Mouse (Mus musculus): ENCODE measurements at regions not wholly inside any gene's neighbourhood (a gene's known extent, or its start where the extent isn't known, plus 50 kb on each side); places are given as distances from the start of the nearest gene placed in this dataset.
"Not testable (repeated sequence)": the region's sequence is repeated elsewhere in the genome, so short reads cannot be mapped to it uniquely, and the experiment has no call there.

GRCm38 (mm10) chr4:6600766-6601367 is 1638.0 kb downstream of the Car8 start:
- Histone ChIP-seq H3K9me3 (no peaks in the 10 kb centered on the region), H3K4me1 (replicated peaks) (no peaks in the 10 kb centered on the region), H3K4me3 (no peak overlapping the region), H3K27ac (no peak overlapping the region), H3K9ac (no peak overlapping the region), H3K36me3 (no peaks in the 10 kb centered on the region), H3K4me2 (no peak overlapping the region), H3K27me3 (no peaks in the 10 kb centered on the region)
- no peak for ATAC-seq (ENCODE audit: low FRiP score)
- 68% methylated on average over 7 of the region's 7 CpGs for WGBS

- H3K9me3 ChIP-seq, result no peaks in the 10 kb centered on the region
- no peak overlapping the region for H3K4me3 ChIP-seq
- ATAC-seq (ENCODE audit: low FRiP score), result no peak
- no peaks in the 10 kb centered on the region for H3K27me3 ChIP-seq
- H3K36me3 ChIP-seq, result no peaks in the 10 kb centered on the region
- H3K4me2 ChIP-seq, result no peak overlapping the region
- no peak overlapping the region for H3K27ac ChIP-seq
- H3K9ac ChIP-seq, result no peak overlapping the region
- WGBS, result 88% methylated on average over 1 of the region's 1 CpGs
- H3K4me1 ChIP-seq (replicated peaks), result no peaks in the 10 kb centered on the region
Measured at GRCm38 (mm10) chr4:6596321-6596720, 1642.5 kb downstream of the Car8 start.

DNA sequence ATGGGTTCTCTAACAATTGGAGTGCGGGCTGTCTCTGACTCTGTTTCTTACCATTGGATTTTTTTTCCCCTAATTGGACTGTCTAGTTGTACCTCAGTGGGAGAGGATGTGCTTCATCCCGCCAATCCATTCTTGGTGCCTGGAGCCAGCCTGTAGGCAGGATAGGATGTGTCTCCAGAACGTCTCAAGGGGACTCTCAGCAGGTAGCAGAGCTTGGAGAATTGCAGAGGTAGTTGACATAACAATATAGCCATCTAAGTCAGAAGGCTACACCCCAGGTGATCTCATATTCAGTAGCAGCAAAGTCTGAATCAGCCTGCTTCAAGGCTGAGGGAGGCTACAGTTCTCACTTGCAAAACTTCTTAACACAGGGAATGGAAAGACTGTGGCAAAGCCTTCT is 1646.0 kb downstream of the Car8 start:
- H3K4me2 ChIP-seq; H3K9ac ChIP-seq; H3K9me3 ChIP-seq; H3K4me3 ChIP-seq; H3K27me3 ChIP-seq; ATAC-seq (ENCODE audit: low FRiP score); H3K4me1 ChIP-seq (replicated peaks); H3K27ac ChIP-seq; H3K36me3 ChIP-seq: not testable (repeated sequence)
- 67% methylated on average over 3 of the region's 3 CpGs for WGBS

DNA sequence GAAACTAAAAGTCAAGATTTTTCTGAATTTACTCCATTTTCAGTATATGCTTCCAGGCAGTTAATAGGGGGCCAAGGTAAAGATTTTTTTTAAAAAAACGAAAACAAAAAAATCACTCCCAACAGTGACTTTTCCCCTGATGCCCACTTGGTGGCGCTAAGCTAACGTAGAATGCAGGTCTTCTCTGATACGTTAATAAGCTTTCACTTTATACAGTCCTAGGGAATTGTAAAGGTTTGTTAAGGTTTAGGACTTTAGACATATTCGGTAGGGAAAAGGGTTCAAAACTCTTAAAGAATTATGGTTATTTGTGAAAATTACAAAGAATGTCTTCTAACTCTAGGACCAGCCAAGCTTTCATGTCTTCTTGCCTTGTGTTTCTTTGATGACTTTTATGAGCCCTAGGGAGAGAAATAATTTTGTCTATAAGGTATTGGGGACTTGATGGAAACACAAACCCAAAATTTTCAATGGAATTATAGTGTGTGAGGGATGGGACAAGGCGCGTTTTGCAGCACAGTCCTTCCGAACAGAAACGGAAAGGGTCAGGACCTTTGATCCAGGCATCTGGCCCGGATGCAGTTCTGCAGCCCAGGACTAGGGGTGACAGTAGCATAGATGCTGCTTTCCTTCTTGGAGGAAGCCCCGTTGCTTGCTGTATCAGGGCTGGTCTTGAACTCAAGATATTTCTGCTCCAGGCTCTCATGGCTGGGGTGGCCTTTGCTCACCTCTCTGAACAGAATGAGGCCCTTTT is 1677.1 kb downstream of the Car8 start:
- 29% methylated on average over 11 of the region's 11 CpGs for WGBS
- peak; percentile 49; the same call in 1 of the 2 replicates for ATAC-seq (ENCODE audit: low FRiP score)
- H3K36me3 ChIP-seq, result no peaks in the 10 kb centered on the region

DNA sequence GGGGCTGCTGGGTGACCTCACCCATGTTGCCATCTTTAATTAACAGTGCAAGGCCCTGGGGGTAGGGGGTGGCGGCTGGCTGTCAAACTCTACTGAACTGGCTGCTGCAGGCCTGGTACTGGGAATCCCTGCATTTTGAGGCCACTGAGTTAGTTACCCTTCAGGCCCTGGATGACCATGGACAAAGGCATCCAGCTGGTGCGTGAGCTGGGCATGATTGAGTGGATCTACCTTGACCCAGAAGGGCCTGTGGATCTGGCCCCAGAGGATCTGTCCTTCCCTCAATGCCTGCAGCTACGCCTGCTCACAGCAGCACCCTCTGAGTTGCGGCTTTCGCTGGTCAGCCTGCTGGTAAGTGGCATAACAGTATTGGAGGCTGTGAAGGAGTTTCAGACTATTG is 1699.2 kb downstream of the Car8 start:
- H3K36me3 ChIP-seq, result no peaks in the 10 kb centered on the region
- ATAC-seq (ENCODE audit: low FRiP score), result no peak
- H3K4me2 ChIP-seq, result no peak overlapping the region
- 92% methylated on average over 5 of the region's 5 CpGs for WGBS
- H3K4me3 ChIP-seq, result no peak overlapping the region
- no peaks in the 10 kb centered on the region for H3K27me3 ChIP-seq
- no peak overlapping the region for H3K9ac ChIP-seq
- H3K4me1 ChIP-seq (replicated peaks), result no peaks in the 10 kb centered on the region
- H3K27ac ChIP-seq, result no peak overlapping the region
- H3K9me3 ChIP-seq, result no peaks in the 10 kb centered on the region

More for the DNA sequence above, 1677.1 kb downstream of the Car8 start:
- Histone ChIP-seq H3K9ac (no peak overlapping the region), H3K4me2 (no peak overlapping the region), H3K27ac (no peak overlapping the region), H3K27me3 (no peaks in the 10 kb centered on the region), H3K9me3 (no peaks in the 10 kb centered on the region), H3K4me3 (no peak overlapping the region), H3K4me1 (replicated peaks) (no peaks in the 10 kb centered on the region)

DNA sequence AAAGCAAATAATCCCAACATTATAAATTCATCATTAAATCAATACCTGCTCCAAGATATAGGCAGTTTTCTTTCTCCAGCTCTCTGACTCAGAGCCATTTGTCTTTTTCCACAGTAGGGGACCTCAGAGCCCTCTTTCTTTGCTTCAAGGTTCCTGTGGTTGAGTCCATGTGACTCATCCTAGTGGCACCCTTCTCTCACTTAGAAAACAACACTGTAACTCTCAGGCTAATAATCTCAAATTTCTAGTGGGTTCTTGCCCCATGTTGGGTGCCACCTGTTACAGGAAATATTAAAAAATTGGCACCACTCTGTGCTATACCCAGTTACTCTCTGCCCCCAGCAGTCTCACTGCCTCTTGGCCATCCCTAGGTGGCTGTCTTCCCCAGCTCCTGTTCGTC is 1706.4 kb downstream of the Car8 start:
- no peak for ATAC-seq (ENCODE audit: low FRiP score)
- Histone ChIP-seq H3K4me1 (replicated peaks) (no peaks in the 10 kb centered on the region), H3K27me3 (no peaks in the 10 kb centered on the region), H3K27ac (no peak overlapping the region), H3K4me2 (no peak overlapping the region), H3K36me3 (no peaks in the 10 kb centered on the region), H3K9me3 (no peaks in the 10 kb centered on the region), H3K9ac (no peak overlapping the region), H3K4me3 (no peak overlapping the region)
- 90% methylated on average over 1 of the region's 1 CpGs for WGBS

DNA sequence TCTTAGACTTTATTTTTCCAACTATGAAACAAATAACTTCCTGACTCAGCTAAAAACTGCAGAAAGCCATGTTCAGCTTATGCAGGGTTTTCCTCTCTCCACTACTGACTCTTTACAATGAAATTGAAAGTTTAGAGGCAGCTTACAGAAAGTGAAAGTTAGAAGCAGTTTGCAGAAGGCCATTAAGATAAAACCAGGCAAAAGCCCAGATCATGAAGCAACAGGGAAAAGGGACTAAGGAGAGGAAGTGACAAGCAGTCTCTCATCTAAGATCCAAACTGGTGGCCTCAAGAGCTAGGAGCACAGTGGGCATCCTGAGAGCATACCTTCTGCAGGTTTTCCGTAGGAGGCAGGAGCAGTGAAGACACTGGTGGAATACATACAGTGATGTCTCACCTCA is 1721.2 kb downstream of the Car8 start:
- no peak overlapping the region for H3K9ac ChIP-seq
- no peaks in the 10 kb centered on the region for H3K27me3 ChIP-seq
- 88% methylated on average over 1 of the region's 1 CpGs for WGBS
- no peak overlapping the region for H3K4me2 ChIP-seq
- no peak for ATAC-seq (ENCODE audit: low FRiP score)
- no peak overlapping the region for H3K4me3 ChIP-seq
- H3K27ac ChIP-seq, result no peak overlapping the region
- no peaks in the 10 kb centered on the region for H3K4me1 ChIP-seq (replicated peaks)
- no peaks in the 10 kb centered on the region for H3K9me3 ChIP-seq
- H3K36me3 ChIP-seq, result no peaks in the 10 kb centered on the region

DNA sequence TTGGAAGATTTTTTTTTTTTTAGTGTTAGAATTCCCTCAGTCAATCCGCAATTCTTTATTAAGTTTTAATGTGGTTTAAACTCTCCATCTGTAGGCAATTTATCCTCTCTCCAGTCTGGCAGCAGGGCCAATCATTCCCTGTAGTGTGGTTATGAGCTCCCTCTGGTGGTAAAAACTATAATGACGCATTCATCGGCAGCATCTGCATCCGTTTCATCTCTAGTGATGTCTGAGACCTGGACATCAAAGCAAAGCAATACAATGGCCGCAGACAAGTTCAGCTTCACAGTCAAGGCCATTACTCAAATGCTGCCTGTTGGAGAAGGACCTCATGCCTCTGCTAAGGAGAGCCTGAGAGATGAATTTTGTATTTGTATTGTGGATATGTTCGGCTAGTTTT is 1721.7 kb upstream of the Impad1 start:
- H3K27me3 ChIP-seq, result no peaks in the 10 kb centered on the region

DNA sequence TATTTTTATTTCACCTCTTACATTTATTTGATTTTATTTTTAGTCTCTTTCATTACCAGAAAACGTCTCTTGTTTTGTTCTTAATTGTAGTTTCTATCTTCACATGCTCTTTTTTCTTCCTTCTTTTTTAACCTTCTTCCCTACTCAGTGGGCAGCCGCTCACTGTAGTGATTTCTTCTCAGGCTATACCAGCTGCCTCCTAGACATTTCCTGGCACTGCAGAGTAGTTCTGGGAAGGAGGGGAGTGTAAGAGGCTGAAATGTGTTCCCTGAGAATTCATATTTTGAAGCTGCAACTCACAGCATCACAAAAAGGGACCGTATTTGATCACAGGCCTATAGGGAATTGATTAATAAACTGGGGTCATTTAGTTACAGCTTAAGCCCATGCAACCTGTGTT is 1720.5 kb upstream of the Impad1 start:
- 65% methylated on average over 3 of the region's 3 CpGs for WGBS
- no peaks in the 10 kb centered on the region for H3K36me3 ChIP-seq
- H3K9me3 ChIP-seq, result no peaks in the 10 kb centered on the region
- no peak overlapping the region for H3K4me3 ChIP-seq
- H3K9ac ChIP-seq, result no peak overlapping the region
- H3K27ac ChIP-seq, result no peak overlapping the region
- no peak for ATAC-seq (ENCODE audit: low FRiP score)
- H3K4me1 ChIP-seq (replicated peaks), result no peaks in the 10 kb centered on the region
- no peaks in the 10 kb centered on the region for H3K27me3 ChIP-seq
- H3K4me2 ChIP-seq, result no peak overlapping the region

More for the DNA sequence above, 1721.7 kb upstream of the Impad1 start:
- peak; percentile 62 for ATAC-seq (ENCODE audit: low FRiP score)
- H3K9me3 ChIP-seq, result no peaks in the 10 kb centered on the region
- 24% methylated on average over 6 of the region's 6 CpGs for WGBS
- no peak overlapping the region for H3K27ac ChIP-seq
- H3K4me1 ChIP-seq (replicated peaks), result no peaks in the 10 kb centered on the region
- no peaks in the 10 kb centered on the region for H3K36me3 ChIP-seq
- H3K9ac ChIP-seq, result no peak overlapping the region
- no peak overlapping the region for H3K4me3 ChIP-seq
- no peak overlapping the region for H3K4me2 ChIP-seq

GRCm38 (mm10) chr4:6512749-6513364 is 1719.7 kb upstream of the Impad1 start:
- WGBS, result 21% methylated on average over 12 of the region's 12 CpGs
- H3K36me3 ChIP-seq, result no peaks in the 10 kb centered on the region
- no peaks in the 10 kb centered on the region for H3K27me3 ChIP-seq
- peak; percentile 93 for ATAC-seq (ENCODE audit: low FRiP score)
- H3K4me3 ChIP-seq, result peak overlapping the region; percentile 20
- no peaks in the 10 kb centered on the region for H3K9me3 ChIP-seq
- H3K9ac ChIP-seq, result no peak overlapping the region
- no peaks in the 10 kb centered on the region for H3K4me1 ChIP-seq (replicated peaks)
- H3K4me2 ChIP-seq, result peak overlapping the region; percentile 45
- H3K27ac ChIP-seq, result no peak overlapping the region

DNA sequence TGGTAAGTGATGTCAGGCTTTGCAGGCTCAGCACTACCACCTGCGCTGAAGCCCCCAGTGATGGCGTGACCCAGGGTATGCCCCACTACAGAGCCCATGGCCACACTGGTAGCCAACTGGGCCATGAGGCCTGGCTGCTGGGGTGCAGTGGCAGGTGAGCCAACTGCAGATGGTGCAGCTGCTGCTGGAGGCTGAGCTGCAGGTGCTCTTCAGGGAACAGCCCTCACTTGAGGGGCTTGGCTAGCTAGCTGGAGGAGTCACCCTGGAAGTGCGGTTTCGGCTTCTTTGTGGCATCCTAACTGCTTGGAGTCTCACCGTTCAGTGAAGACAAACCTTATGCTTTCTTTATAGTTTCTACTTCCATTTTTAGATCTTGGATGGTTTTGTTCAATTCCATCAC is 1714.9 kb upstream of the Impad1 start:
- no peak overlapping the region for H3K4me3 ChIP-seq
- 95% methylated on average over 5 of the region's 5 CpGs for WGBS

More for the DNA sequence above, 1714.9 kb upstream of the Impad1 start:
- no peak for ATAC-seq (ENCODE audit: low FRiP score)
- H3K9ac ChIP-seq, result no peak overlapping the region
- no peak overlapping the region for H3K27ac ChIP-seq
- no peak overlapping the region for H3K4me2 ChIP-seq
- H3K9me3 ChIP-seq, result no peaks in the 10 kb centered on the region
- no peaks in the 10 kb centered on the region for H3K27me3 ChIP-seq
- H3K4me1 ChIP-seq (replicated peaks), result no peaks in the 10 kb centered on the region
- H3K36me3 ChIP-seq, result no peaks in the 10 kb centered on the region

Measured in hindbrain, embryonic 13.5 days (tissue).